Mouse (Mus musculus): ENCODE measurements around the gene Esyt2.

Gene Esyt2

GRCm38 (mm10) chr12:116383101-116383500 lies 102.1 kb downstream of the Esyt2 start:
- WGBS = 86% methylated on average over 2 of the region's 2 CpGs

- WGBS = 90% methylated on average over 1 of the region's 1 CpGs
These were observed 105.8 kb downstream of the Esyt2 start for GRCm38 (mm10) chr12:116386802-116387201.

GRCm38 (mm10) chr12:116389868-116390267 lies 108.9 kb downstream of the Esyt2 start:
- WGBS = 70% methylated on average over 1 of the region's 1 CpGs

DNA sequence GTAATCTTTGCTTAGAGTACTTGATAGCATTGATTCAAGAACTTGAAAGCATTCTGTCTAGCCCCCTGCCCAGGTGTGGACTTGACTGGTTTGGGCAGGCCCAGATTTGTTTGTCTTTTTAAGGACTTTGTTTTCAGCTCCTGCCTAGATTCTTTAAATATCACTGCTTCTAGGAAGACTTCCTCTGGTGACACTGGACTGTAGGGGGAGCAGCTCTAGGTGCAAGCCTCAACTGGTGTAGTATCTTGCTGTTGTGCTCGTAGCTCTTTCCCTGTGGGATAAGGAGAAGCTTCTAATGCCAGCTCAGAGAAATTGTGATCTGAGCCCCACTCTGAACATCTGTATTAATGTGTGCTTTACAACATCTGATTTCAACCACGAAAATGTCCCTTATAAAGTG lies 113.3 kb downstream of the Esyt2 start:
- 86% methylated on average over 2 of the region's 2 CpGs for WGBS

GRCm38 (mm10) chr12:116395312-116395711 lies 114.3 kb downstream of the Esyt2 start:
- WGBS = 88% methylated on average over 2 of the region's 2 CpGs

GRCm38 (mm10) chr12:116396072-116396695 lies 115.2 kb downstream of the Esyt2 start:
- 53% methylated on average over 2 of the region's 2 CpGs for WGBS

GRCm38 (mm10) chr12:116404012-116404679 lies 123.2 kb downstream of the Esyt2 start:
- WGBS = 92% methylated on average over 18 of the region's 18 CpGs

DNA sequence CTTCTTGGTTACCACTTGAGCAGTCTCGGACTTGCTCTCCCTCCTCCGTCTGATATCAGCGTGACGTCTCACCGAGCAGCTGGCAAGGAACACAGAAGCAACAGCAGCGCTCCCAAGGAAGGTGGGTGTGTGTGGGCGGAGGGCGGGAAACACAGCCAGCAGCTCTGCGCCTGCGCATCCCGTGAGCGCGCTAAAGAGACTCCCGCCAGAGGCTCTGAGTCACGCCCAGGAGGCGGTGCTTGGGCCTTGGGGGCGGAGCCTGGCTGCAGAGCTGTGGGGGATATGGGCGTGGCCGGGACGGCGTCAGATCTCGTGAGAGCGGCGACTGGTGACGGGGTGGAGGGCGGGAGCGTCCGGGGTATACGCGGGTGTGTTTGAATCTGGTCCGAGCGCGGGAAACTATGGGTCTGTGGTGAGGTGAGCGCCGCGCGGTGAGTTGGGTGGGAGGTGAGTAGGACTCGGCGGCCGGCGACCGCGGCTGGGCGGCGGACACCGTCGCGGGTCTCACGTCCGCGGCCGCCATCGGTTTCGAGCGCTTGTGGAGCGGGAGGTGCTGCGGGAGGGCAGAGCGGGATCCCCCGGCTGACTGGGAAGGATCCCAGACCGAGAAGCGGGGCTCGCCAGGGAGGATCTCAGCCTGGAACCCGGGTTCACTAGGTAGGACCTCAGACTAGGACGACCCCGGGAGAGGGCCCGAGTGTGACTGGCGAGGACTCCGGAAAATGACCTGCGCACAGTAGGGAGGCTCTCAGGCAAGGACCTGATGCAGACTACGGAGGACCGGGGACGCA lies 124.2 kb downstream of the Esyt2 start, which contains the start of gene Ncapg2:
Gene Ncapg2 (plus strand): TSS at position 358 of the 791 bp plus-strand sequence.
- WGBS = under 1% methylated on average over 72 of the region's 72 CpGs

- 10% methylated on average over 8 of the region's 8 CpGs for WGBS
These were observed 124.8 kb downstream of the Esyt2 start for GRCm38 (mm10) chr12:116405836-116406155.

DNA sequence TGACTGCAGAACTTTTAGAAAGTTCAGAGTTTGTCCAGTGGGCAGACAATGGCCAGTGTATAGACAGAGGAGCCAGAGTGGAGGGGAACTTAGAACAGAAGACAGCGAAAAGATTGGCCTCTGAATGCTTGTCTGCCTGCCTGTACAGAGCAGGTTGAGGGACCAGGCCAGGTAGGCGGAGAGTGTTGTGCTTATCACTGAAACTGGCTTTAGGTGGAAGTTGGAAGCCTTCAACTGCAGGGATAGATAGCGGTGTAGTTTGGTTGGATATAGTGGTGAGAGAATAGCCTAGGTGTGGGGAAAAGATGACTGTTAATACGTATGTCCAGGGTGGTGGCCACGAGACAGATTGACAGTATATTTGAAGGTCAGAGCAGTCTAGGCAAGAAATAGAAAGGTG lies 126.9 kb downstream of the Esyt2 start:
- 97% methylated on average over 5 of the region's 5 CpGs for WGBS

GRCm38 (mm10) chr12:116414941-116415340 lies 133.9 kb downstream of the Esyt2 start:
- WGBS = 96% methylated on average over 4 of the region's 4 CpGs

- 100% methylated on average over 1 of the region's 1 CpGs for WGBS
These were observed 135.5 kb downstream of the Esyt2 start for GRCm38 (mm10) chr12:116416514-116416913.

- 98% methylated on average over 2 of the region's 2 CpGs for WGBS
These were observed 140.7 kb downstream of the Esyt2 start for GRCm38 (mm10) chr12:116421656-116422055.

- WGBS = 92% methylated on average over 2 of the region's 2 CpGs
These were observed 144.4 kb downstream of the Esyt2 start for GRCm38 (mm10) chr12:116425392-116425791.

GRCm38 (mm10) chr12:116433742-116434141 lies 152.7 kb downstream of the Esyt2 start:
- 67% methylated on average over 2 of the region's 2 CpGs for WGBS

DNA sequence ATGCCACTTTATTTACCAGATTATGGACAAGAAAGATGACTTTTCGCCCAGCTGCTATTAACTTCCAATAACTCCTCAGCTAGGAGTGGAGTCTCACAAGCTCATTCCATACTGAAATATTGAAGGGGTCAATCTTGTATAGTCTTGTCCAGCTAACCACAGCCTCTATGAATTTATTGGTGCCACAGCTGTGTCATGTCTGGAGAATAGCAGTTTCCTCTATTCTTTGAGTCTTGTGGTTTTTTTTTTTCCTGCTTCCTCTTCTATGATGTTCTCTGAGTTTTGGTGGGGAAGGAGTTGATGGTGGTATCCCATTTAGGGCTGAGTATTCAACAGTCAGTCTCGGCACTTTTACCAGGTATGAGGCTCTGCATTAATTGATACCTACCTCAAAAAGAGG lies 154.2 kb downstream of the Esyt2 start:
- 87% methylated on average over 2 of the region's 2 CpGs for WGBS

- WGBS = 89% methylated on average over 3 of the region's 3 CpGs
These were observed 155.1 kb downstream of the Esyt2 start for GRCm38 (mm10) chr12:116436125-116436524.

- 84% methylated on average over 5 of the region's 5 CpGs for WGBS
These were observed 157.6 kb downstream of the Esyt2 start for GRCm38 (mm10) chr12:116438591-116438990.

Data from cerebral cortex, adult 2 months (tissue).